Mouse (Mus musculus): ENCODE results near the gene Eef2k. TPM values are rescaled to one million over a fixed set of nuclear protein-coding genes. Genes with fewer than 3 reads are reported as not detected.
A peak's percentile ranks its signal among the peaks of the same experiment; 100 is the strongest.

Eef2k gene
- total RNA-seq, 1 experiment: 13.6 TPM

DNA sequence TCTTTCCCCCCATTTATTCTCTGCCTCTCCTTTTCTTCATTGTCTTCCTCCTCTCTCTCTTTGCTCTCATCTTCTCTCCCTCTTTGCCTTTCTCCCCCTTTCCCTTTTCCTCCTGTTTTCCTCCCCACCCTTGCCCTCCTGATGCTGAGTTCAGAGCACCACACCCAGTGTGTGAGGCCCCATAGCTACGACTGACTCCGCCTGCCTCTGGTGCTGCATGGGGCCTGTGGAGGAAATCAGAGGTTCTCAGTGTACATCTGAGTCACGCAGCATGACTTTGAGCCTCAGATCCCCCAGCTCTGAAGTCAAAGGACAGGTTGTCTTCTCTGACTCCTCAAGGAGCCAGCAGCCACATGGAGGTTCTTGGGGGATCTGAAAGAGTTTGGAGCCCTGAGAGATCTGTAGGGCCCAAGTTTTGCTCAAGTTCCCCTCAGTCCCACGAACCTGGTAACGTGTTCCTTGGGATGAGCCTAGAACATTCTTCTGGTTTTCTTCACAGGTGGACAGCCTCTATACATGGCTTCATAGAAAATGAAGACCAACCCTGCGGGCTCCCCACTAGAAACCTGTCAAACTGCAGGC, 30.7 kb upstream of the Eef2k start, which contains the start of gene Gm5737:
Gm5737 (plus strand) TSS at position 532 of the 582 bp plus-strand sequence.
- DNase-seq (ENCODE audit: low read depth, low spot score): no peak
- H3K27ac ChIP-seq (ENCODE audit: insufficient read depth, low read depth, low read length, poor library complexity, severe bottlenecking): no peak within 1 kb of the TSS
- H3K9me3 ChIP-seq (ENCODE audit: control insufficient read depth, insufficient read depth, low read depth, low read length): no peaks in the 10 kb centered on the region
- no peak within 1 kb of the TSS for H3K4me3 ChIP-seq (ENCODE audit: insufficient read depth in 1 of 2, low read depth in 1 of 2, low read length in 2 of 2, poor library complexity in 1 of 2, severe bottlenecking in 1 of 2)
- no peak within 1 kb of the TSS for H3K9ac ChIP-seq (ENCODE audit: insufficient read depth, low read depth, low read length, poor library complexity, severe bottlenecking)
- TF ChIP-seq MAFK (IDR thresholded peaks at IDR 0.05; ENCODE audit: insufficient read depth, low read depth, low read length) (no peak), CHD2 (IDR thresholded peaks at IDR 0.05; ENCODE audit: low read depth, low read length) (no peak), ZNF384 (IDR thresholded peaks at IDR 0.05; ENCODE audit: low read depth, low read length) (no peak), ZC3H11A (IDR thresholded peaks at IDR 0.05; ENCODE audit: borderline replicate concordance, low read depth, low read length) (no peak), HCFC1 (IDR thresholded peaks at IDR 0.05; ENCODE audit: borderline replicate concordance, insufficient read depth, low read length) (no peak)
- H3K4me1 ChIP-seq (ENCODE audit: control insufficient read depth in 2 of 2, insufficient read depth in 2 of 2, low read length in 2 of 2, poor library complexity in 1 of 2): no peaks in the 10 kb centered on the region
- H3K36me3 ChIP-seq (ENCODE audit: control insufficient read depth, insufficient read depth, low read length, poor library complexity, severe bottlenecking): no peaks in the 10 kb centered on the region
- in situ Hi-C loops (cut with MboI; ENCODE audit: low sequenced_read_pairs in 2 of 2, unreplicated experiment in 2 of 2): no loop called here

DNA sequence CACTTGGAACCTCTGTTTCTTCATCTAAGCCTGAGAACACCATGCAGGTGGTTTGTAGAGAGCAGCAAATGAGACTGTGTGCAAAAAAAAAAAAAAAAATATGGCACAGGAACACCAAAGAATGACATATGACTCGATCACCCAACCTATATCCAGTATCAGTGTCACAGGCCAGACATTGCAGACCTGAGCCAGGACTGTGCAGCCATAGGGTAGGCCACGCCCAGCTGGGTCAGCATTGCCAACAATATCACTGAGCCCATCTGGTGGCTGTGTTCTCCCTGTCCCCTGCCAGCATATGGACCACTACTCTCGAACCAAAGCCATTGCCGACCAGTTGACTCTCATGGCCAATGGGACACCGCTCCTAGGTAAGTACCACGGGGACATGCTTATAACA, 25.1 kb upstream of the Eef2k start:
- Histone ChIP-seq H3K27ac (ENCODE audit: insufficient read depth, low read depth, low read length, poor library complexity, severe bottlenecking) (no peak overlapping the region), H3K9me3 (ENCODE audit: control insufficient read depth, insufficient read depth, low read depth, low read length) (no peaks in the 10 kb centered on the region), H3K4me3 (ENCODE audit: insufficient read depth in 1 of 2, low read depth in 1 of 2, low read length in 2 of 2, poor library complexity in 1 of 2, severe bottlenecking in 1 of 2) (no peak overlapping the region), H3K4me1 (ENCODE audit: control insufficient read depth in 2 of 2, insufficient read depth in 2 of 2, low read length in 2 of 2, poor library complexity in 1 of 2) (no peaks in the 10 kb centered on the region), H3K36me3 (ENCODE audit: control insufficient read depth, insufficient read depth, low read length, poor library complexity, severe bottlenecking) (no peaks in the 10 kb centered on the region), H3K9ac (ENCODE audit: insufficient read depth, low read depth, low read length, poor library complexity, severe bottlenecking) (no peak overlapping the region)
- TF ChIP-seq MAFK (IDR thresholded peaks at IDR 0.05; ENCODE audit: insufficient read depth, low read depth, low read length): no peak
- TF ChIP-seq HCFC1 (IDR thresholded peaks at IDR 0.05; ENCODE audit: borderline replicate concordance, insufficient read depth, low read length): no peak
- no peak for TF ChIP-seq ZNF384 (IDR thresholded peaks at IDR 0.05; ENCODE audit: low read depth, low read length)
- no peak for TF ChIP-seq ZC3H11A (IDR thresholded peaks at IDR 0.05; ENCODE audit: borderline replicate concordance, low read depth, low read length)
- TF ChIP-seq CHD2 (IDR thresholded peaks at IDR 0.05; ENCODE audit: low read depth, low read length): no peak
- in situ Hi-C loops (cut with MboI; ENCODE audit: low sequenced_read_pairs in 2 of 2, unreplicated experiment in 2 of 2): no loop called here
- no peak for DNase-seq (ENCODE audit: low read depth, low spot score)

DNA sequence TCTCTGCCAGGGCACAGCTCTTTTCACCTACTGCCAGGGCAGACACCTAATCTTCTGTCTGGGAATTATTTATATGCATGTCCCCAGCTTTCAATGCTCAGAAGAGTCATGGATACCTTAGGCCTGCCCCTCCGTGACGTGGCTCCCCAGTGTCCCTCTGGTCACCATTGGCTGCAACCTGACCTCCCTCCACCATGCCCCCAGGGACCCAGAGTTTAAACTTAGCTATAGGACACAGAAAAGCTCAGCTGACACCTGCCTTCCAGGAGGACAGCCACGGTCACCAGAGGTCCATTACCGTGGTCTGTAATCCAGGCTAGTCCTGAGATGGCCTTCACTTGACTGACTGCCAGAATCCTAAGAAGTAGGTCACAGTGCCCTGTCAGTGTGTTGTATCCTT, 23.2 kb upstream of the Eef2k start:
- H3K27ac ChIP-seq (ENCODE audit: insufficient read depth, low read depth, low read length, poor library complexity, severe bottlenecking): no peak overlapping the region
- in situ Hi-C loops (cut with MboI; ENCODE audit: low sequenced_read_pairs in 2 of 2, unreplicated experiment in 2 of 2): no loop called here
- TF ChIP-seq ZNF384 (IDR thresholded peaks at IDR 0.05; ENCODE audit: low read depth, low read length): no peak
- TF ChIP-seq CHD2 (IDR thresholded peaks at IDR 0.05; ENCODE audit: low read depth, low read length): no peak
- no peak for TF ChIP-seq ZC3H11A (IDR thresholded peaks at IDR 0.05; ENCODE audit: borderline replicate concordance, low read depth, low read length)
- TF ChIP-seq HCFC1 (IDR thresholded peaks at IDR 0.05; ENCODE audit: borderline replicate concordance, insufficient read depth, low read length): no peak
- TF ChIP-seq MAFK (IDR thresholded peaks at IDR 0.05; ENCODE audit: insufficient read depth, low read depth, low read length): no peak

DNA sequence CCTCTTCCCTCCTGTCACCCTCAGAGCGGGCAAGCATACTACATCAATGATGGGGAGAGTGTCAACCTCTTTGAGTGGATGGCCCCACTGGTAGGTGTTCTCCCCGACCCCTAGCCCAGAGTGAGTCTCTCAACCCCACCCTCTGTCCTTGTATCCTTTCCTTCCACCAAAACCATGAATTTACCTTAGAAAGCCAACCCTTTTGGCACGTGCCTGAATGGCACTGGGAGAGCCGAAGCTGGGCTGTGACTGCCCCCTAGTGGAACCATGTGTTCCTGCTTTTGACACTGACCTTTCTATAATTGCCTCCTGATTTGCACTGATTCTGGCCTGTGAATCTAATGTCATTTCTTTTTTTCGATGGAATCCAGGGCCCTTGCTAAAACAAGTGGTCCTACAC, 19.4 kb upstream of the Eef2k start:
- no peak for TF ChIP-seq ZNF384 (IDR thresholded peaks at IDR 0.05; ENCODE audit: low read depth, low read length)
- TF ChIP-seq ZC3H11A (IDR thresholded peaks at IDR 0.05; ENCODE audit: borderline replicate concordance, low read depth, low read length): peak; percentile 69
- TF ChIP-seq HCFC1 (IDR thresholded peaks at IDR 0.05; ENCODE audit: borderline replicate concordance, insufficient read depth, low read length): no peak
- TF ChIP-seq CHD2 (IDR thresholded peaks at IDR 0.05; ENCODE audit: low read depth, low read length): no peak
- Histone ChIP-seq H3K4me1 (ENCODE audit: control insufficient read depth in 2 of 2, insufficient read depth in 2 of 2, low read length in 2 of 2, poor library complexity in 1 of 2) (0 out of 4 replicates have a peak, but pooled peaks cover 0 to 3% of the 10 kb centered on the region in 2 experiments), H3K9me3 (ENCODE audit: control insufficient read depth, insufficient read depth, low read depth, low read length) (no peaks in the 10 kb centered on the region), H3K9ac (ENCODE audit: insufficient read depth, low read depth, low read length, poor library complexity, severe bottlenecking) (no peak overlapping the region), H3K36me3 (ENCODE audit: control insufficient read depth, insufficient read depth, low read length, poor library complexity, severe bottlenecking) (no peaks in the 10 kb centered on the region), H3K4me3 (ENCODE audit: insufficient read depth in 1 of 2, low read depth in 1 of 2, low read length in 2 of 2, poor library complexity in 1 of 2, severe bottlenecking in 1 of 2) (no peak overlapping the region), H3K27ac (ENCODE audit: insufficient read depth, low read depth, low read length, poor library complexity, severe bottlenecking) (no peak overlapping the region)
- in situ Hi-C loops (cut with MboI; ENCODE audit: low sequenced_read_pairs in 2 of 2, unreplicated experiment in 2 of 2): no loop called here
- DNase-seq (ENCODE audit: low read depth, low spot score): no peak

More for the DNA sequence above, 23.2 kb upstream of the Eef2k start:
- H3K4me1 ChIP-seq (ENCODE audit: control insufficient read depth in 2 of 2, insufficient read depth in 2 of 2, low read length in 2 of 2, poor library complexity in 1 of 2): no peaks in the 10 kb centered on the region
- no peaks in the 10 kb centered on the region for H3K36me3 ChIP-seq (ENCODE audit: control insufficient read depth, insufficient read depth, low read length, poor library complexity, severe bottlenecking)
- no peak overlapping the region for H3K9ac ChIP-seq (ENCODE audit: insufficient read depth, low read depth, low read length, poor library complexity, severe bottlenecking)
- no peak overlapping the region for H3K4me3 ChIP-seq (ENCODE audit: insufficient read depth in 1 of 2, low read depth in 1 of 2, low read length in 2 of 2, poor library complexity in 1 of 2, severe bottlenecking in 1 of 2)
- H3K9me3 ChIP-seq (ENCODE audit: control insufficient read depth, insufficient read depth, low read depth, low read length): no peaks in the 10 kb centered on the region
- DNase-seq (ENCODE audit: low read depth, low spot score): no peak
